Mouse (Mus musculus) retina, embryonic 14.5 days (tissue): ENCODE measurements around the gene Tbcb.
A peak's percentile ranks its signal among the peaks of the same experiment; 100 is the strongest.
"Not testable (repeated sequence)": the region's sequence is repeated elsewhere in the genome, so short reads cannot be mapped to it uniquely, and the experiment has no call there.

Experiments
- DNase-seq: peaks from one replicate; pipeline ENCODE4 v3.0.0-alpha.2; 2015; ENCODE audit warnings: low spot score

The Tbcb gene

DNA sequence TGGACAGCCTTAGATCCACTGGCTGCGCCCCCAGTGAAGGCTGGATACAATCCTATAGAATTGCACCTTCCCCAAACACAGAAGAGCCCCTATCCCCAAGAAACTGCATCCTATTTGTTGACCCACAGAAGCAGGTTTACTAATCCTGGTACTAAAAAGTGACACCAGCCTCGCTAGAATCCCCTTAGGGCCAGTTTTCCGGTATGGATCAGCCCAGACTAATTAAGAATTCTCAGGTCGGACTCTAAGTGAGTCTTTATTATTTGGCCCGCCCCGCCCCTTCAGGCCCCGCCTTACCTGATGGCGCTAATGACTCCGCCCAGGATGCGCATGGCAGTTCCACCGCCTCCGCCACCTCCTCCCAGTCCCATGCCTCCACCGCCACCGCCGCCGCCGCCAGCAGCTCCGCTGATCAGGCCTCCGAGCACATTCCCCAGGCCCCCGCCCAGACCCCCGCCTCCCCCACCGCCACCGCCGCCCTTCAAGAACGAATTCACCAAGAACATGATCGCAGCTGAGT, 38.4 kb downstream of the Tbcb start:
- peak; percentile 78 for DNase-seq

DNA sequence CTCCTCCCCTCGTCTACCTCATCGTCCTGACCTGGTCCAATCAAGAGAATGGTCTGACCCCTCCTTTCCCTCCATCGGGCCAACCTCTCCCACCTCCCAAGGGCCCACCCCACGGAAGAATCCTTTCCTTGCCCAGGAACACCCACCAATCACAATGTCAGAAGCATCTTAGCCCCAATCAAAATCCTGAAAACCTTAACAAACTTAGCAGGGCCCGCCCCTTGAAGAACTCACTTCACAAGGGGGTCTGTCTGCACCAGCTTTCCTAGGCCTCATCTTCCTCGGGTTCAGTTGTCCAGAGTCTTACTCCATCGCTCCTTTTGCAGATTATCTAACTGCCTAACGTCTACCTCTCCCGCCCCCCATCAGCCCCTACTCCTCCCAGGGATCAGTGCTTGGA, 39.1 kb downstream of the Tbcb start:
- no peak for DNase-seq

DNA sequence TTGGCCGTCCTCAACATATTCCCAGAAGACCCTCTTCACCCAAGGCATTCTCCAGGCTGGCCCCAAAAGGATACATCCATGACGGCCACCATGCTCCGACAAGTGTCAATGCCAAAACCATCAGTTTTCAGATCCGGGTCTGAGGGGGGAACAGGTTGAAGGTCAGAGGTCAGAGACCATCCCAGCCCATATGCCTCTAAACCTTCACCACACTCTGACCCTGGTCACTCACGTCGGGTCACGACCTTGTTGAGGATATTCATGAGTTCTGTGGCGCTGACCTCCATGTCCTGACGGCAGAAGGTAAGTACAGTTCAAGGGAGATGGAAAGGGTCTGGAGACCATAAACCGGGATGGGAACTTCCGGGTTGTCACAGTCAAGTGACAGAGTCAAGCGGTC, 40.0 kb downstream of the Tbcb start:
- no peak for DNase-seq

DNA sequence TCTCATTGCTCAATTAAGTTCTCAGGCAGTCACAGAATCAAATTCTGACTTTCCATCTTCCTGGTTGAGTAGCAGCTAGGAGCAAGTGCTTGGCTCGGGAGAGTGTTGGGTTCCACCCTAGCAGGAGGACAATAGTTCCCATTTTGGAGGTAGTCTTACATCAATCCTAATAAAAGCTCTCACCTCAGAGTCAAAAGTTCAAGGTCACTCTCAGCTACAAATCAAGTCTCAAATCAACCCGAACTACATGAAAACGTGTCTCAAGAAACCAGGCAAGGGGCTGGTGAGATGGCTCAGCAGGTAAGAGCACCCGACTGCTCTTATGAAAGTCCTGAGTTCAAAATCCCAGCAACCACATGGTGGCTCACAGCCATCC, 43.0 kb downstream of the Tbcb start:
- no peak for DNase-seq

DNA sequence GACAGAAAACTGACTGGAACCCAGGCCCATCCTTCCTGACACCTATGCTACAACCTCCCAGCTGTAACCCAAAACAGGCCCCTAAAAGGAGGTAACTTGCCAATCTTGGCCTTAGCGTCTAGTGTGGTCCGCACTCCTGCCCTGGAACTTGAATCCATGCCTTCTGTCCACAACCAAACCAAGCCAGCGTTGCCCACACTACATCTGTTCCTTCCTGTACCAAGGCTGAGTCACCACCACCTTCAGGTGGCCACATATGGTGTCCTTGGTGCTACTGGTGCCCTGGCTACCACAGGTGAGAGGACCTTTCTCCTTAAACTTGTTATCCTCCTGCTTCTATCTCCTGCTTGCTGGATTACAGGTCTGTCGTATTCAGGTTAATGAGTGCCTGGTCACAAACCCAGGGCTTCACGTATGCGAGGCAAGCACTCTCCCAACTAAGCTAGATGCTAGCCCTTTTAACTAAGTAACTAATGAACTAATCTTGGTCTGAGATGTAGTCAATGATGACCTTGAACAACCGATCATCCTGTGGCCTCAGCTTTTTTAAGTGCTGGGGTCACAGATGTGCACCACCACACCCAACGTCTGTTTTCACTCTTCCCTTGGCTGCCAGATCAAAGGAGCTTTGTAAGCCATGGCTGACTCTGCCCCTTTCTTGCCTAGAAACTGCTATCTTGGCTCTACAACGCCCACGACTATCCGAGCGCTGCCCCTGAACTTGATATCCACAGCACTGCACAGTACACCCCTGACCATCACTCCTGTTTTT, 43.5 kb downstream of the Tbcb start:
- no peak for DNase-seq

DNA sequence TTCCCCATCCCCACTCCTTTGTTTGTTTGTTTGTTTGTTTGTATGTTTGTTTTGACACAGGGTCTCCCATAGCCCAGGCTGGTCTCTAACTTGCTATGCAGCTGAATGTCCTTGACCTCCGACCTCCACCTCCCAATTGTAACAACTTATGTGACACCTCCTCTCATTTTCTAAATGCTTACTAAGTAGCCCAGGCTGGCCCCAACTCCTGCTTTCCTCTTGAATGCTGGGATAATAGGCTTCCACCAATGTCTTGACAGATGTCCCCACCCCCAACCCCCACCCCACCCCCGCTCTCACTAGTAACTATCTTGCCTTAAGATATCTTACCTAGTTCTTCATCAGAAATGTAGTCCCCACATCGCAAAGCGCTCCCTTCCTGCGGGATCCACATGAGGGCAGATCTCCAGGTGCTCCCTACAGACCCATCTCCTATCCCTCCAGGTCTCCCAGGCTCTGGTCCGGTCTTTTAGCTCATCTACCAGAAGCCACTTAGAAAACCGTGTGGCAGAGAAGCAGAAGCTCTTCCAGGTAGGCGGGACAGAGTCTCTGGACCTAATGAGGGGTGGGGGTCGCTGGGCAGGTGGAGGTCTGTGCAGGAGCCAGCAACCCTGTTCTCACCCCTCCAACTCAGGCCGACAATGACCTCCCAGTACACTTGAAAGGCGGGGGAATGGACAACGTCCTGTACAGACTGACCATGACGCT, 47.3 kb downstream of the Tbcb start:
- no peak for DNase-seq

DNA sequence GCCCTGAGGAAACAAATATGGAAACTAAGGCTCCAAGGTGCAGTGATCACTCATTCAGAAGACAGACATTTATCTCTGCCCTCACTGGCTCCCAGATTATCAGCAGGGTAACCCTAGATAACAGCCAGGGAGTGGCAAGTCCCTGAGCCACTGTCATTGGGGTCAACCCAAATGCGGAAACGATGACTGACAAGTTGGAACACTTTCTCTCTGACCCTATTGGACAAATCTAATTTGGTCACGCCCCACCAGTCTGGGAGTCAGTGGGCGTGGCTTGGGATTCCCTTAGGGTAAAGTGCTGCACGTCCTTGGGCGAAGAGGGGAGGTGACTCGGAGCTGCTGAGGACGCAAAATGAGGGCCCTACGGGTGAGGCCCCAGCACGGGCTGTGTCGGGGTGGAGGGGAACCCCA, 48.2 kb downstream of the Tbcb start, which contains the start of gene Cox7a1:
Gene Cox7a1 (plus strand): TSS at position 266 of the 411 bp plus-strand sequence.
- DNase-seq, result peak; percentile 89

DNA sequence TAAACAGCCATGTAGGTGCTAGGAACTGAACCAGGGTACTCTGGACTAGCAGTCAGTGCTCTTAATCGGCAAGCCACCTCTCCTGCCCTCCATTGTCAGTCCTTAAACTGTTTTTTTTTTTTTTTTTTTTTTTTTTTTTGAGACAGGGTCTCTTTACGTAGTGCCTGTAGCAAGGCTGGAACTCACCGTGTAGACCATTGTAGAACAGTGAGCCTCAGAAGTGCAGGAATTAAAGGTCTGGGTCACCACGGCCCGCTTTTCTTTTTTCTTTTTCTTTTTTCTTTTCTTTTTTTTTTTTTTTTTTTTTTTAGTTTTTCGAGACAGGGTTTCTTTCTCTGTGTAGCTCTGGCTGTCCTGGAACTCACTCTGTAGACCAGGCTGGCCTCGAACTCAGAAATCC, 48.9 kb downstream of the Tbcb start:
- not testable (repeated sequence) for DNase-seq

DNA sequence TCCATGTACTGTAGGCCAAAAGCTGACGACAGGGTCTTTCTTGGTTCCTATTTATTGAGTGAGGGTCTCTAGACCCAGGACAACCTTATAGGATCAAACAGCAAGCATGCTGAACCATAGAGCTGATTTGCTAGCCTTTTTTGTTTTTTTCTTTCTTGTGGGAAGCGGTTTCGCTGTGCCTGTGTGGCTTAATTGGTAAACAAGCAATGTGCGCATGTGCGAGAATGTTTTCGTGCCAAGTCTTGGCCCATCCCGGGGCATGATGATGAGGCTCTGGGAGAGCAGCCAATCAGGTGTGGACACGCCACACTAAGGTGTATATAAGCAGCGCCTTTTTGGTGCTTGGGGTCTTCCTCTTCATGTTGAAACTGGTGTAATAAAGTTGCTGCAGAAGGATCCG, 50.1 kb downstream of the Tbcb start:
- DNase-seq, result not testable (repeated sequence)

DNA sequence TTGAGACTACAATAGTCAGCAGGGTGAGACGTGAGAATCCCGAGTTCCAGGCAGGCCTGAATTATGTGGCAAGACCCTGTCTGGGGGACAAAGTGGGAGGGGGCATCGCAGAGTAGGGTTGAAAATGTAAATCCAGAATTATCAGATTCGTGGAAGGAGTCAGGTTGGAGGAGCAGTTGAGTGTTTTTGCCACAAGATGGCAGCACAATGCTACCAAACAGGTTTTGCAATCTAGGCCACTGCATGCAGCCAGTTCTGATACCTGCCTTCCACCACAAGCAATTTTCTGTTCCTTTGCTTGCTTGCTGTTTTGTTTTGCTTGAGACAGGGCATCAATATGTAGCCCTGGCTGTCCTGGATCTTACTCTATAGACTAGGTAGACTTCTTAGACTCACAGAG, 50.8 kb downstream of the Tbcb start:
- peak; percentile 88 for DNase-seq

DNA sequence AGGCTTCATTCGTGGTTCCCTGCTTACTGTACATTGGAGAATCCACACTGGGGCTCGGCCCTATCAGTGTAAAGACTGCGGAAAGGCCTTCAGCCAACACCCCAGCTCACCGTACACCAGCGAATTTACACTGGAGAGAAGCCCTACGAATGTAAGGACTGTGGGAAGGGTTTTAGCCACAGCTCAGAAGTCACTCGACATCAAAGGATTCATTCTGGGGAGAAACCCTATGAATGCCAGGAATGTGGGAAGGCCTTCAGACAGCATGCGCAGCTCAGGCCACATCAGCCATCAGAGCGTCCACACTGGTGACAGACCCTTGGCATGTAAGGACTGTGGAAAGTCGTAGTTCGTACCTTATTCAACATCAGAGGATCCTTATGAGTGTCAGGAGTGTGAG, 53.8 kb downstream of the Tbcb start:
- DNase-seq, result no peak

DNA sequence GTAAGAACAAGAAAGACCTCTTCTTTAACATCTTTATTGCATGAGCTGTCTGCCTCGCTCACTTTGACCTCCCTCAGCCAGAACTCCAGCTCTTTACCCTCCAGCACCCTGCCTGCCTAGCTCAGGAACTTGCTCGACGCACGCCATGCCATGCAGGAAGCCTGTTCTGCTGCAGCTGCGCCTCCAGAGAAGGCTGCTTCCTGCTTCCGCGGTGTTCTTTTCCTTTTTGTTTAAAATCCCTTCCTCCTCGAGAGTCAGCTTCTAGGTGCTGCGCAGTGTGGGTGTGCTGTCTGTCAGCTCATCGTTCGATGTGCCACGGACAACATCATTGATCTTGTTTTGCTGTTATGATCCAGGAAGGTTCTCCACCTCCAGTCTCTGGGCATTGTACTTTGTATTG, 55.6 kb downstream of the Tbcb start:
- no peak for DNase-seq
